Mouse (Mus musculus) limb, embryonic 15.5 days (tissue): ENCODE data around the gene Hist4h4. TPM values are rescaled to one million over a fixed set of nuclear protein-coding genes. Genes with fewer than 3 reads are reported as not detected.

ENCODE experiments used
- ATAC-seq: fragments of 200-750 bp; cut with Nextera tagmentation; 2 replicates; pipeline ENCODE4 v1.8.0; 2017; ENCODE audit warnings: low read depth, moderate TSS enrichment; ENCODE audit not compliant: insufficient number of reproducible peaks, low FRiP score, low TSS enrichment
- H3K27ac ChIP-seq: fragments of 300-500 bp; sonication (generic); 2 replicates; pipeline ENCODE4 v1.5.1; 2015; ENCODE audit warnings: moderate library complexity, mild to moderate bottlenecking, inconsistent platforms
- H3K27me3 ChIP-seq: fragments of 300-500 bp; sonication (generic); 2 replicates; pipeline ENCODE4 v1.6.1; 2015; ENCODE audit warnings: inconsistent platforms
- H3K36me3 ChIP-seq: fragments of 300-500 bp; sonication (generic); 2 replicates; pipeline ENCODE4 v1.6.1; 2015; ENCODE audit warnings: inconsistent platforms
- H3K4me1 ChIP-seq: fragments of 300-500 bp; sonication (generic); 2 replicates; pipeline ENCODE4 v1.6.1; 2015; ENCODE audit warnings: inconsistent platforms
- H3K4me2 ChIP-seq: fragments of 300-500 bp; sonication (generic); 2 replicates; pipeline ENCODE4 v1.6.1; 2015; ENCODE audit warnings: mild to moderate bottlenecking, inconsistent platforms
- H3K4me3 ChIP-seq: fragments of 300-500 bp; sonication (generic); 2 replicates; pipeline ENCODE4 v1.5.1; 2015; ENCODE audit warnings: mild to moderate bottlenecking, inconsistent platforms
- H3K9ac ChIP-seq: fragments of 300-500 bp; sonication (generic); 2 replicates; pipeline ENCODE4 v1.6.1; 2015; ENCODE audit warnings: inconsistent platforms
- H3K9me3 ChIP-seq: fragments of 300-500 bp; sonication (generic); 2 replicates; pipeline ENCODE4 v1.6.1; 2016; ENCODE audit warnings: inconsistent platforms
- WGBS: fragments of 180-500 bp; shearing (Covaris S2); methylation state at CpG from one replicate; pipeline ENCODE4 v1.1.7; 2015; 5-methylcytosine and 5-hydroxymethylcytosine counted together
- microRNA-seq: library from miRNA; unstranded; fragments of <30 nt; microRNA quantifications from one replicate; pipeline ENCODE4, GENCODE M21; 2016
- polyA plus RNA-seq: library from polyadenylated mRNA; unstranded; fragments of >200 nt; fragmentation: Nextera tagmentation; extraction: Ambion mirVana; gene quantifications from 2 replicates; pipeline ENCODE4 v1.2.1, GENCODE M21; 2015

Gene Hist4h4
- polyA plus RNA-seq, 1 experiment from 2014 or later: 0.54 TPM

DNA sequence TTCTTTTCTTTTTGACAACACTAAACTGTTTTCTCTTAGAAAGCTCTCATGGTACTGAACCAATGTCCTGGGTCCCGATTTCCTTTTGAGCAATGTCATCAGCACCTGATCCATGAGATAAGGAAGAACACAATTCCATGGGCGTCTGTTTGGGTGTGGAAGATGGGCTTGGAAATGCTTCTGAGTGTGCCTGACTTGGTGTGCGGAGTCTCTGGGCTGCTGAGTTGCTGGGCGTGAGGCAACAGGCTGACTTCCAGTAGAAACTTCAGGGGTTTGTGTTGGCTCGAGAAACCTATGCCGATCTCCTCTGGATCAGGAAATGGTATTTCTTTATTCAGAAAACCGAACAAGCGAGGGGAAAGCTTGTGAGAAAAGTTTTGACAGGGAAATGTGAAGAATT, 35.1 kb downstream of the Hist4h4 start:
- Histone ChIP-seq H3K27me3 (no peaks in the 10 kb centered on the region), H3K4me2 (no peak overlapping the region), H3K4me3 (no peak overlapping the region), H3K9ac (no peak overlapping the region), H3K9me3 (no peaks in the 10 kb centered on the region), H3K27ac (no peak overlapping the region), H3K36me3 (no peaks in the 10 kb centered on the region), H3K4me1 (no peaks in the 10 kb centered on the region)
- WGBS: 80% methylated on average over 8 of the region's 8 CpGs
- ATAC-seq: no peak

DNA sequence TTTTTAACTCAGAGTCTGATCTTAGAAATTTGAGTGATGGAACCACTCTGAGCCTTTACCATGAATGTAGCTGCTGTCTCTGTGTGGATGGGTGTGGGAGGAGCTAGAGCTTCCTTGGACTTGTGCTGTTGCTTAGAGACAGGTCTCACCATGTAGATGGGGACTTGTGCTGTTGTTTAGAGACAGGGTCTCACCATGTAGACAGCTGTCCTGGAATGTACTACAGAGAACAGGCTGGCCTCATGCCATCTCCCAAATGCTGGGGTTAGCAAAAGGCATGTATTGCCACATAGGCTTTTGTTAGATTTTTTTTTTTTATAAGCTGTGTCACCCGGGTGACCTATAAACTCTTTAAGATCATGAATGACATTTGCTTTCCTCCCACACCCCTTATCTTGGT, 40.3 kb downstream of the Hist4h4 start:
- Histone ChIP-seq H3K4me1 (no peaks in the 10 kb centered on the region), H3K4me2 (no peak overlapping the region), H3K4me3 (no peak overlapping the region), H3K27ac (no peak overlapping the region), H3K27me3 (no peaks in the 10 kb centered on the region), H3K9me3 (no peaks in the 10 kb centered on the region), H3K9ac (no peak overlapping the region), H3K36me3 (no peaks in the 10 kb centered on the region)
- WGBS: 56% methylated on average over 1 of the region's 1 CpGs
- no peak for ATAC-seq

Small RNA genes lying within 50 kb of the gene (microRNA-seq; reads per million reads assigned to microRNA genes)
- not detected for gene Gm44364

Other genes with a start within 250 kb of the Hist4h4 start
- 35.1 and 35.8 TPM in 2 replicates for gene Plbd1, start 142.5 kb downstream of the Hist4h4 start, polyA plus RNA-seq
- 0.06 and 0.07 TPM in 2 replicates for gene Gucy2c, start 22.6 kb downstream of the Hist4h4 start, polyA plus RNA-seq
- gene H2afj, start 3.8 kb upstream of the Hist4h4 start, polyA plus RNA-seq: 140 and 142 TPM in 2 replicates
- gene BC049715, start 23.2 kb upstream of the Hist4h4 start, polyA plus RNA-seq: 1.1 and 1.4 TPM in 2 replicates
- 90.4 and 90.9 TPM in 2 replicates for gene Wbp11, start 23.8 kb upstream of the Hist4h4 start, polyA plus RNA-seq
- 0.56 and 0.62 TPM in 2 replicates for gene Smco3, start 31.0 kb upstream of the Hist4h4 start, polyA plus RNA-seq
- gene Art4, start 53.3 kb upstream of the Hist4h4 start, polyA plus RNA-seq: 2.9 and 3.9 TPM in 2 replicates
- 350 and 381 TPM in 2 replicates for gene Mgp, start 71.4 kb upstream of the Hist4h4 start, polyA plus RNA-seq
- 0.53 and 0.72 TPM in 2 replicates for gene Erp27, start 117.8 kb upstream of the Hist4h4 start, polyA plus RNA-seq
- gene Pde6h, start 119.4 kb upstream of the Hist4h4 start, polyA plus RNA-seq: 0.19 TPM in 1 of 2 replicates, not detected in the other
- 166 and 167 TPM in 2 replicates for gene Arhgdib, start 137.5 kb upstream of the Hist4h4 start, polyA plus RNA-seq